ENCODE assay signal across 32 mouse cellular contexts in genomic region chr12:28357764-28358163, GRCm38 (mm10).
"Had no signal": no experiment of that assay in that cellular context is flagged by ENCODE, and none has a peak within 500 bp of the region (broad histone marks: within the 10 kb centered on the region; RNA-seq: fewer than 3 reads in every experiment).

No protein-coding gene starts in this region.

- H3K4me2 ChIP-seq: limb, embryonic 12.5 days; limb, embryonic 13.5 days; limb, embryonic 15.5 days; liver, embryonic 11.5 days; liver, embryonic 12.5 days; liver, embryonic 13.5 days; liver, embryonic 15.5 days; lung, embryonic 14.5 days; lung, embryonic 15.5 days; midbrain, embryonic 12.5 days; midbrain, embryonic 13.5 days; midbrain, embryonic 15.5 days; neural tube, embryonic 12.5 days; neural tube, embryonic 13.5 days had no signal

- H3K36me3 ChIP-seq: limb, embryonic 10.5 days; limb, embryonic 12.5 days; limb, embryonic 13.5 days; limb, embryonic 15.5 days; liver, embryonic 12.5 days; liver, embryonic 13.5 days; liver, embryonic 15.5 days; lung, embryonic 15.5 days; midbrain, embryonic 10.5 days; midbrain, embryonic 12.5 days; midbrain, embryonic 13.5 days; midbrain, embryonic 15.5 days; neural tube, embryonic 12.5 days; neural tube, embryonic 13.5 days had no signal

- H3K27me3 ChIP-seq: limb, embryonic 12.5 days; limb, embryonic 13.5 days; limb, embryonic 15.5 days; liver, embryonic 12.5 days; liver, embryonic 13.5 days; liver, embryonic 15.5 days; lung, embryonic 15.5 days; megakaryocyte, embryonic 14.5 days; midbrain, embryonic 13.5 days; midbrain, embryonic 15.5 days; neural tube, embryonic 12.5 days; neural tube, embryonic 13.5 days had no signal

- H3K27ac ChIP-seq: limb, embryonic 10.5 days; limb, embryonic 12.5 days; limb, embryonic 13.5 days; limb, embryonic 15.5 days; liver, embryonic 12.5 days; liver, embryonic 13.5 days; liver, embryonic 14.5 days; liver, embryonic 15.5 days; lung, embryonic 15.5 days; macrophage; midbrain, embryonic 12.5 days; midbrain, embryonic 13.5 days; midbrain, embryonic 15.5 days; neural tube, embryonic 12.5 days; neural tube, embryonic 13.5 days had no signal

- DNase-seq: left cerebral cortex, postnatal 4 days; liver; liver, embryonic 13.5 days; liver, postnatal 0 days; lung, adult 18-20 months; lung, adult 2 months; lung, embryonic 14.5 days; lung, postnatal 10 days; lung, postnatal 14 days; lung, postnatal 36 days; lung, postnatal 4 days; midbrain, embryonic 14.5 days had no signal

- H3K9me3 ChIP-seq: limb, embryonic 10.5 days; limb, embryonic 12.5 days; limb, embryonic 13.5 days; limb, embryonic 15.5 days; liver, embryonic 12.5 days; liver, embryonic 13.5 days; liver, embryonic 15.5 days; lung, embryonic 15.5 days; megakaryocyte, embryonic 14.5 days; midbrain, embryonic 10.5 days; midbrain, embryonic 12.5 days; midbrain, embryonic 13.5 days; midbrain, embryonic 15.5 days; neural tube, embryonic 12.5 days; neural tube, embryonic 13.5 days had no signal

- H3K9ac ChIP-seq: limb, embryonic 12.5 days; limb, embryonic 13.5 days; limb, embryonic 15.5 days; liver, embryonic 12.5 days; liver, embryonic 13.5 days; liver, embryonic 14.5 days; liver, embryonic 15.5 days; liver, postnatal 0 days; lung, embryonic 14.5 days; lung, embryonic 15.5 days; midbrain, embryonic 12.5 days; midbrain, embryonic 13.5 days; midbrain, embryonic 15.5 days; neural tube, embryonic 12.5 days; neural tube, embryonic 13.5 days had no signal

- H3K4me1 ChIP-seq: limb, embryonic 12.5 days; limb, embryonic 15.5 days; liver, embryonic 12.5 days; liver, embryonic 13.5 days; liver, embryonic 15.5 days; lung, embryonic 15.5 days; megakaryocyte, embryonic 14.5 days; neural tube, embryonic 12.5 days; neural tube, embryonic 13.5 days had no signal

- ATAC-seq: liver, embryonic 12.5 days; liver, postnatal 0 days; lung, postnatal 0 days; midbrain, embryonic 13.5 days; midbrain, embryonic 15.5 days; midbrain, embryonic 16.5 days had no signal

- H3K4me3 ChIP-seq: limb, embryonic 10.5 days; limb, embryonic 12.5 days; limb, embryonic 13.5 days; limb, embryonic 15.5 days; liver, embryonic 12.5 days; liver, embryonic 13.5 days; liver, embryonic 15.5 days; lung, embryonic 15.5 days; megakaryocyte, embryonic 14.5 days; midbrain, embryonic 10.5 days; midbrain, embryonic 12.5 days; midbrain, embryonic 13.5 days; midbrain, embryonic 15.5 days; myocyte; neural tube, embryonic 12.5 days; neural tube, embryonic 13.5 days had no signal
